Mouse (Mus musculus) C2C12 (cell line): ENCODE results near the gene Epha4. TPM values are rescaled to one million over a fixed set of nuclear protein-coding genes. Genes with fewer than 3 reads are reported as not detected.

Experiments used
- H3K27me3 ChIP-seq: one replicate; pipeline ENCODE4 v1.6.1; 2011; ENCODE audit not compliant: control insufficient read depth, insufficient read depth, insufficient read length
- H3K36me3 ChIP-seq: one replicate; pipeline ENCODE4 v1.6.1; 2011; ENCODE audit not compliant: control insufficient read depth, insufficient read depth
- H3K4me3 ChIP-seq: one replicate; pipeline ENCODE4 v1.5.1; 2011; ENCODE audit warnings: mild to moderate bottlenecking, control low read depth; ENCODE audit not compliant: poor library complexity, insufficient read depth, severe bottlenecking
- H3K79me2 ChIP-seq: one replicate; pipeline ENCODE4 v1.6.1; 2011; ENCODE audit not compliant: control insufficient read depth, insufficient read depth
- H3K79me3 ChIP-seq: one replicate; pipeline ENCODE4 v1.6.1; 2011; ENCODE audit warnings: low read depth, control low read depth
- H3ac ChIP-seq: one replicate; pipeline ENCODE3; 2011; ENCODE audit warnings: low read depth; ENCODE audit not compliant: control insufficient read depth, insufficient read length
- CEBPB ChIP-seq: IDR thresholded peaks from one replicate; pipeline ENCODE4 v1.6.1; 2011; ENCODE audit warnings: low read depth, mild to moderate bottlenecking, control low read depth, moderate library complexity
- CTCF ChIP-seq: IDR thresholded peaks from one replicate; pipeline ENCODE4 v1.5.1; 2011; ENCODE audit not compliant: control insufficient read depth, insufficient read depth, insufficient read length
- FOSL1 ChIP-seq: IDR thresholded peaks from one replicate; pipeline ENCODE4 v1.8.0; 2011; ENCODE audit warnings: mild to moderate bottlenecking, low read length; ENCODE audit not compliant: poor library complexity, insufficient read depth, severe bottlenecking
- MAX ChIP-seq: IDR thresholded peaks from one replicate; pipeline ENCODE4 v1.6.1; 2011; ENCODE audit warnings: mild to moderate bottlenecking, control low read depth
- MYOD1 ChIP-seq: IDR thresholded peaks from one replicate; pipeline ENCODE4 v1.6.1; 2011; ENCODE audit warnings: low read depth; ENCODE audit not compliant: control insufficient read depth, insufficient read length
- MYOG ChIP-seq: IDR thresholded peaks from one replicate; pipeline ENCODE4 v1.6.1; 2011; ENCODE audit not compliant: control insufficient read depth, insufficient read length; ENCODE audit errors: extremely low read depth
- USF1 ChIP-seq: IDR thresholded peaks from one replicate; pipeline ENCODE4 v1.6.1; 2011; ENCODE audit warnings: low read depth, mild to moderate bottlenecking, control low read depth, moderate library complexity
- polyA plus RNA-seq: library from polyadenylated mRNA; unstranded; fragments of >200 nt; fragmentation: generic; extraction: Trizol; gene quantifications from one replicate; pipeline ENCODE4 v1.2.1, GENCODE M21; 2012; ENCODE audit warnings: missing spikeins

Gene Epha4
- polyA plus RNA-seq, 1 experiment: 1.9 TPM

DNA sequence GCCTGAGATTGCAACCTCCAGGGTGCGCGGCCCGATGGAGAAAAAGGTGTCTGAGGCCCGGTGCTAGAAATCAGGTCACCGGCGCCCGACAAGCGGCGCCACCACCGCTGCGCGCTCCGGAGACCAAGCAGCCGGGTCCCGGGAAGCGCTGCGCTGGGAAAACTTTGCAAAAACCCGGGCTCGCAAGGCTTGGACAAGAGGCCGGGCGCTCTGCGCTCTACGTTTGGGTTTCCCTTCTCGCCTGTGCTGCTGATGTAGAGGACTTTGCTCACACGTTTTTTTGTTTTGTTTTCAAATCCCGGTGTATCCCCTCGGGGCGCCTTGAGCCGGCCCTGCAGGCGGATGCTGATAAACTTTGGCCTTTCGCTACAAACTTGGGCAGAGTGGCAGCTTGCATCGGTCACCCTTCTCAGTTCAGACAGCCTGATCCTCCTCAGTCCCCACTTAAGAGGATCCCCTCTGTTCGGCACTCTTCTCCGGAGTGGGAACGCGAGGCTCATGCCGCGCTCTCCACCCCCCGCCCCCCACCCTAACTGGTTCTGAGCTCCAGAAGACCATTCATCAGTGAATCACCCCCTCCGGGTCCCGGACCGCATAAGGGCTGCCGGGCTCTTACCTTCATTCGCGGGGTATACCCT lies 444 bp downstream of the Epha4 start:
- peaks cover 41% of the 10 kb centered on the region for H3K79me2 ChIP-seq
- peaks cover 4% of the 10 kb centered on the region for H3K79me3 ChIP-seq
- H3K4me3 ChIP-seq: peak overlapping the region; percentile 57
- no peak for TF ChIP-seq FOSL1
- TF ChIP-seq CTCF: no peak
- TF ChIP-seq MYOG: no peak
- TF ChIP-seq MAX: no peak
- TF ChIP-seq CEBPB: no peak
- TF ChIP-seq MYOD1: no peak
- no peak for TF ChIP-seq USF1
- no peaks in the 10 kb centered on the region for H3K36me3 ChIP-seq
- H3K27me3 ChIP-seq: no peaks in the 10 kb centered on the region
- H3ac ChIP-seq: peak overlapping the region; percentile 47

DNA sequence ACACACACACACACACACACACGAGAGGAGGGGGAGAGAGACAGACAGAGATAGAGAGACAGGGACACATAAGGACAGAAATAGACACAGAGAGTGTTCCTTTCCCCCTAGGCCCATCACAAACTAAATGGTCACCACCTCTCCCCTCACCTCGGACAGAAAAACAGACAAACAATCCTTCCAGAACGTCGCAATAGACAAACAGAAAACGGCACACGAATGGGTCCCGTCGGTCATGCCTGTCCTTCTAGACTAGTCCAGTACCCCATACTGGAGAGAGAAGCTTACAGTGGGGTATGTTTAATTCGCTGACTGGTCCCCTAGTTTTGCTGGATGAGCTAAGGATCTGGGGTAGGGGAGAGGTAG lies 946 bp downstream of the Epha4 start:
- Histone ChIP-seq H3K79me3 (peaks cover 4% of the 10 kb centered on the region), H3ac (peak overlapping the region; percentile 47), H3K79me2 (peaks cover 41% of the 10 kb centered on the region), H3K36me3 (no peaks in the 10 kb centered on the region), H3K27me3 (no peaks in the 10 kb centered on the region), H3K4me3 (peak overlapping the region; percentile 57)
- TF ChIP-seq MYOD1: no peak
- TF ChIP-seq CEBPB: no peak
- TF ChIP-seq MYOG: no peak
- TF ChIP-seq MAX: no peak
- no peak for TF ChIP-seq FOSL1
- TF ChIP-seq CTCF: no peak
- TF ChIP-seq USF1: no peak

DNA sequence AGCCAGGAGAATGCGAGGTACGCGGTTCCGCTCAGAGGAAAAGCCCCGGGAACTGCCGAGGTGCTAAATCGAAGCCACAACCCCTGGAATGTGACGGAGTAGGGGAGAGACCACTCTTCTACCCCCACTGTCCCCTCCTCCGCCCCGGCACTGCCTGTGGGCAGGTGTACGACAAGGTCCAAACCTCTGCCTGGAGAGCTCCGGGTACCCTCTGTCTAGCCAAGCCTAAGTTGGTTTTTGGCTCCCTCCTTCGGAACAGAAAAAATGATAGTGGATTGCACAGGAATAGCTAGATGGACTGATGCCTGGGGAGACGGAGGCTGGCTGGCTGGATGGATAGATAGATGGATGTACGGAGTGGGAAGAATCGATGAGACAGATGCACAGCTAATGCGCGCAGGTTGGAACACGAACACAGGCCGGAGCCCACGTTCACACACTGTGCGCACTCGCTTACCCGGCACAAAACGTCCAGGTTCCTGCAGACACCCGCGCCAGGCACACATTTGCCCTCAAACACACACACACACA lies 1.4 kb downstream of the Epha4 start:
- Histone ChIP-seq H3K79me2 (peaks cover 41% of the 10 kb centered on the region), H3K27me3 (no peaks in the 10 kb centered on the region), H3K4me3 (peak overlapping the region; percentile 57), H3ac (peak overlapping the region; percentile 47), H3K36me3 (no peaks in the 10 kb centered on the region), H3K79me3 (peaks cover 4% of the 10 kb centered on the region)
- TF ChIP-seq CEBPB: no peak
- no peak for TF ChIP-seq MYOG
- no peak for TF ChIP-seq MAX
- TF ChIP-seq USF1: no peak
- TF ChIP-seq MYOD1: no peak
- TF ChIP-seq CTCF: no peak
- TF ChIP-seq FOSL1: no peak

DNA sequence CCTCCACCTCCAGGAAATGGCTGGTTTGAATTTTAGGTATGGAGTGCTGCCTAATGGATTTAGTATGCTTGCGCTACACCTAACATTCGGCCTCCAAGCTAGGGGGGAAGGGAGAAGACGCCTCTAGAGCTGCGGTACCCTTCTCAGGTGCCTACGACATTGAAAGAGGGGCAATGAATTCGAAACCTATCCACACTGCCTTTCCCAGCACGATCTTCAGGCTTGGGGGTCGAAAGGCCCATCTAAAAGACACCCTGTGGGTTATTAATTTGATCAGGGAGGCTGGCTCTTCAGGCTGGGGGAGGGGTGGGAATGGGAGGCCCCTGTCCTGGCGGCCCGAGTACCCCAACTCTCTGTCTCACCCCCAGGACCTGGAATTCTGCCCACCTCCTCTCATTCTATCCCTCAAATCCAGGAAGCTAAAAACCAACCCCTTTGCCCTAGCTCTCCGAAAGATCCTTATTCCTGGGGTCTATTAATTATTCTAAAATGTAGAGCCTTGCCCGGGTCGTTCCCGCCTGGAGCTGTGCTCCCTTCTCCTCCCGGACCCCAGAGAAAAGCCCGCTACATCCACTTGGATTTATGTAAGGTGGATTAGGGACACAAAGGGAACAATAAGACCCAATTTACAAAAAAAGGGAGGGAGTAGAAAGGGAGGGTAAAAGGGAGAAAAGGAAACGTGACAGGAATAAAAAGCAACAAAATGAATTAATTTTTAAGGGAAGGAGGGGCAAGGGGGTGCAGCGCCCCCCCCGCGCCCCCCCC lies 2.3 kb downstream of the Epha4 start:
- Histone ChIP-seq H3K79me3 (peaks cover 4% of the 10 kb centered on the region), H3K4me3 (no peak overlapping the region), H3K36me3 (no peaks in the 10 kb centered on the region), H3K79me2 (peaks cover 41% of the 10 kb centered on the region), H3K27me3 (no peaks in the 10 kb centered on the region), H3ac (no peak overlapping the region)
- TF ChIP-seq MYOG (no peak), FOSL1 (no peak), CEBPB (no peak), CTCF (no peak), MAX (no peak), MYOD1 (no peak), USF1 (no peak)

DNA sequence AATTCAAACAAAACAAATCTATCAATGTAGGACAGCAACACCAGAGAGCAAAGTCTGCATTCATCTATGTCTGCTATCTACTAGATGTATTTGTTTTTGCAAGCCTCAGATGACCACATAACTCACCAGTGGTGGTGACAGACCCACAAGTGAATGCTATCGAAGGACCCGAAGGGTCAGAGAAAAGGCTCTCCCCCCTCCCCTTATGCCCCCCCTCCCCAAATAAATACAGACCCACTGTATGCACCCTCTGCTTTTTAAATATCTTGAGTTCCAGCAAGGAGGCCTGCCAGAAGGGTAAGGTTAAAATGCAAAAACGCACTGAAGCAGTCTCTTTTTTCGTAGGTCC lies 2.9 kb downstream of the Epha4 start:
- no peak for TF ChIP-seq MAX
- TF ChIP-seq CTCF: no peak
- TF ChIP-seq MYOG: no peak
- no peak for TF ChIP-seq CEBPB
- no peak for TF ChIP-seq MYOD1
- TF ChIP-seq FOSL1: no peak
- no peak for TF ChIP-seq USF1
- no peak overlapping the region for H3ac ChIP-seq
- no peaks in the 10 kb centered on the region for H3K27me3 ChIP-seq
- peaks cover 41% of the 10 kb centered on the region for H3K79me2 ChIP-seq
- peaks cover 4% of the 10 kb centered on the region for H3K79me3 ChIP-seq
- no peaks in the 10 kb centered on the region for H3K36me3 ChIP-seq
- H3K4me3 ChIP-seq: no peak overlapping the region
